Comparison of ENCODE assay signal across 21 mouse cellular contexts in genomic region chr7:96222569-96222968, GRCm38 (mm10). TPM values are rescaled to one million over a fixed set of nuclear protein-coding genes. Genes with fewer than 3 reads are reported as not detected.
"Had no signal": no experiment of that assay in that cellular context is flagged by ENCODE, and none has a peak within 500 bp of the region (broad histone marks: within the 10 kb centered on the region; RNA-seq: fewer than 3 reads in every experiment).

No protein-coding gene starts in this region.

- ATAC-seq: forebrain, embryonic 13.5 days; forebrain, embryonic 14.5 days; forebrain, embryonic 15.5 days; forebrain, embryonic 16.5 days; forebrain, postnatal 0 days had no signal

- DNase-seq: cerebellum, adult 2 months; cerebellum, adult 9-10 months; cerebellum, adult 9-11 months; cerebellum, postnatal 10 days; cerebellum, postnatal 14 days; cerebellum, postnatal 25 days; cerebellum, postnatal 36 days; embryo, embryonic 11 days; forebrain, postnatal 0 days; gastrocnemius, adult 2 months; gastrocnemius, postnatal 10 days; gastrocnemius, postnatal 14 days; gastrocnemius, postnatal 25 days; gastrocnemius, postnatal 36 days; heart, adult 2 months had no signal

RNA-seq across cellular contexts. Expression of gene Tenm4, which starts 51.5 kb away (rescaled TPM):
- total RNA-seq: common myeloid progenitor, adult 5-6 weeks; granulocyte monocyte progenitor cell, adult 5-6 weeks had no signal
